Mouse (Mus musculus) CD4-positive naive resting alpha-beta T cell, adult 76 days (primary cell): ENCODE results near the gene Gm21936. TPM values are rescaled to one million over a fixed set of nuclear protein-coding genes. Genes with fewer than 3 reads are reported as not detected.

ENCODE experiments used
- total RNA-seq: library from RNA; stranded (reverse); gene quantifications from one replicate; pipeline ENCODE4 v1.2.4, GENCODE M21; 2023

Gene Gm21936
- total RNA-seq = not detected

DNA sequence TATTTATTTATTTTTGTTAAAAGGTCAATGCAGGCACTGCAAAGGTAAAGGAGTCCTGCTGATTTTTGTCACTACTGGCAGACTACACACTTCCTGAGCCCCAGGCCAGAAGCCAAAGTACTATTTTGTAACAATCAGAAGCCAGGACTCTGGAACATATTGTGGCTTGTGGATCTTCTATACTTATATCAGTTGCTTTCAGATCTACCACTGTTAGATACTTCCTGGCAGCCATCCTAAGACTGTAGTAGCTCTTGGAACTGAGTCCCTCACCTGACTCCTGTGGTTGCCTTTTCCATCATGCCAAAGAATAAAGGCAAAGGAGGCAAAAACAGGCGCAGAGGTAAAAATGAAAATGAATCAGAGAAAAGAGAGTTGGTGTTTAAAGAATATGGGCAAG lies at the start of gene Gm21936:
TSS of gene Gm21936 (plus strand) at position 301 of the 400 bp plus-strand sequence.

DNA sequence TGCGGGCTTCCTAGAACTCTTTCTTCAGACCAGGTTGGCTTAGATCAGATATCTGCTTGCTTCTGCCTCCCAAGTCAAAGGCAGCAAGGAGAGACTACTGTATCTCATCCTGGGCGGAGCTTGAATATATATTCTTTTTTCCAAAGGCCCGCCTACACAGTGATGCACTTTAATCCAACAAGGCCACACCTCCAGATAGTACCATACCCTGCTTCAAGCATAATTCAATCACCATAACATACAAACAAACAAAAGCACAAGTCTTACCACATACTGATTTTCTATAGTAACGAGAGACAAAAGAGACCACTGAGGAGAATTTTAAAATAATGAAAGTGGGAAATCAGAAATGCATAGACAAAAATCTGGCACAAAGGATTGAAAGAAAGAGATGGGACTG lies 19.7 kb upstream of the Gm21936 start, which contains the start of gene Gm21319:
TSS of gene Gm21319 (minus strand) at position 101 of the 400 bp plus-strand sequence.

DNA sequence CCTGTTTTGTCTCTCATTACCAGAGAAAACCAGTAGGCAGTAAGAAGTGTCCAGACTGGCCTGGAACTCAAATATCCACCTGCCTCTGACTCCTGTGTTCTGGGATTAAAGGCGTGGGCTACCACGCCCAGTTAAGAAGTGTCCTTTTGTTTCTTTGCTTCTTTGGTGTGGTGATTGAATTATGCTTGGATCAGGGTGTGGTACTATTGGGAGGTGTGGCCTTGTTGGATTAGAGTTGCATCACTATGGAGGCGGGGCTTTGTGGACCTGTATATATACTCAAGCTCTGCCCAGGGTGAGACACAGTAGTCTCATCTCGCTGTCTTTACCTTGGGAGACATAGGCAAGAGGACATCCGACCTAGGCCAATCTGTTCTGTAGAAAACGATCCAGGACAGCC lies 21.0 kb downstream of the Gm21936 start, which contains the start of gene BB287469:
TSS of gene BB287469 (plus strand) at position 301 of the 400 bp plus-strand sequence.

DNA sequence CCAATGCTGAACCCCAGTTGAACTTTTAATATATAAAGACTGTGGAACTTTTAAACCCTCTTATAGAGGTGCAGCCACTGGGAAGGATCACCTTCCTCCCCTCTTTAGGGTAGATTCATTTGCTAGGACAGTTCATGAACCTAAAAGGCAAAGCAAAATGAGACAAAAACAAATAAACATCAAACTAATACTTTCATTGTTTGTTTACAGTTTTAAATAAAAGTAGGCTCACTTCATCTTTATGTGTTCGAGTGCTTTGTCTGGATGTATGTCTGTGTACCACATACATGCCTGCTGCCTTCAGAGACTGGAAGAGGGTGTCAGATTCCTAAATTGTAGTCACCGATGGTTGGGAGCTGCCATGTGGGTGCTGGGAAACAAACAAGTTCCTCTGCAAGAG lies 46.9 kb downstream of the Gm21936 start, which contains the start of gene Gm2001:
TSS of gene Gm2001 (minus strand) at position 101 of the 400 bp plus-strand sequence.

Other genes starting within 250 kb of the Gm21936 start
- gene Oog1, start 192.8 kb upstream of the Gm21936 start, total RNA-seq = not detected
- not detected for gene Gm4027, start 176.6 kb upstream of the Gm21936 start, total RNA-seq
- gene Gm16381, start 150.9 kb upstream of the Gm21936 start, total RNA-seq = not detected
- not detected for gene Gm21319, start 19.8 kb upstream of the Gm21936 start, total RNA-seq
- gene BB287469, start 21.1 kb downstream of the Gm21936 start, total RNA-seq = not detected
- not detected for gene Gm2001, start 46.8 kb downstream of the Gm21936 start, total RNA-seq
- gene Gm2016, start 78.6 kb downstream of the Gm21936 start, total RNA-seq = not detected
- gene Gm2022, start 99.9 kb downstream of the Gm21936 start, total RNA-seq = not detected
- gene Gm2035, start 124.3 kb downstream of the Gm21936 start, total RNA-seq = not detected
- gene Gm2042, start 158.6 kb downstream of the Gm21936 start, total RNA-seq = not detected
- gene Gm2075, start 216.3 kb downstream of the Gm21936 start, total RNA-seq = not detected
- not detected for gene Gm6803, start 223.3 kb downstream of the Gm21936 start, total RNA-seq
- not detected for gene Gm2056, start 231.5 kb downstream of the Gm21936 start, total RNA-seq